Mouse (Mus musculus): ENCODE results near the gene Prkd2.

The Prkd2 gene

DNA sequence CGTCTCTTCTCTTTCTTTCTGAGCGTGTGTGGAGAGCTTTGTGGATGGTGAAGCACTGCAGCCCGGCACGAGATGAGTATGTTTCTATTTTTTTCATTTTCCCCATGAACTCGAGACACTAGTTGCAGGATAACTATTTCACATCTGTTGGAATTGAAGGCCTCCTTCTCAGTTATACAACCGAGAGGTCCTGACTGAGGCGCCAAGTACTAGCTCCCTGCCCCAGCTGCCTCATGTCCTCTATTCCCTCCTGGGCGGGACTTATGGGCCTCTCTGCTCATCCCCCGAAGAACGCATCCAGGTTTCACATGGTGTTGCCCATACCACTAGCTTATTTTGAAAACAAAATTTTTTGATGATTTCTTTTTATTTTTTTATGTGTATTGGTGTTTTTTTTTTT lies 52.8 kb downstream of the Prkd2 start:
- no peak for DNase-seq (ENCODE audit: low spot score)

DNA sequence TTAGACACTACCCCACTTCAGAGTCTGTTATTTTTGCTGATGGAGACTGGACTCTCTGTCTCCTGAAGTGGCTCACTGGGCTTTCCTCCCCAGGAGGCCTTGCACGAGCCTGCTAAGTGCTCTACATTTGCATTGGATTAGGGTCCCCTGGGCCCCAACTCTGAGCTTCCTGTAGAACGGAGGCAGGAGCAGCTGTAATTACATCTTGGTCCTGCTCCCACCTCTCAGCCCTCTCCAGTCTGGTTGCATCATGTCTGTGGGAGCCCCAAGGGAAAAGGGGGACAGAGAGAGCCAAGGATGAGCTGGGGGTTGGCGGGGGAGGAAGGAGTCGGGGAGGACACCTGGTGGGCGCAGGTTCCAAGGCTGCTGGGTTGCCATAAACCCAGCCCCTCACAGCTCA lies 57.8 kb downstream of the Prkd2 start:
- DNase-seq (ENCODE audit: low spot score), result no peak

DNA sequence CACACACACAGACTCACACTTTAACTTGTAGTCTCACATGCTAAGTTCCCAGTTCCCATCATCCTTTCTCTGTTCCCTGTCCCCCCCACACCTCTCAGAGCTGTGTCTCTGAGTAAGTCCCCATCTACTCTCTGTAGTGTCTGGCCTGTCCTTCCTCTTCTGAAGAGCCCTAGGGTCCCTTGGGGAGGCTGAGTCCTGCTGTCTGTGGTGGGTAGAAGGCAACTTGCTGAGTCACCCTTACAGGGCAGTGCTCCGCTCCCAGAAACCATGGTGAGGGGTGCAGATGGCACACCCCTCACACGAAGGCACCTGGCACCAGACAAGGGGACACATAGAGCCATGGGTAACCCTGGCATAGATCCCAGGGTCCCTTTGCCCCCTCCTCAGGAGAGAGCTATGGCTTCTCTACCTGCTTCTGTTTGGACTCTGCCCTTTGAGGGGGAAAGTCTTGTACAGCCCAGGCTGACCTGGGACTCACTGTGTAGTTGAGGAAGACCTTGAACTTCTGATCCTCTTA lies 60.8 kb downstream of the Prkd2 start:
- no peak for DNase-seq (ENCODE audit: low spot score)

DNA sequence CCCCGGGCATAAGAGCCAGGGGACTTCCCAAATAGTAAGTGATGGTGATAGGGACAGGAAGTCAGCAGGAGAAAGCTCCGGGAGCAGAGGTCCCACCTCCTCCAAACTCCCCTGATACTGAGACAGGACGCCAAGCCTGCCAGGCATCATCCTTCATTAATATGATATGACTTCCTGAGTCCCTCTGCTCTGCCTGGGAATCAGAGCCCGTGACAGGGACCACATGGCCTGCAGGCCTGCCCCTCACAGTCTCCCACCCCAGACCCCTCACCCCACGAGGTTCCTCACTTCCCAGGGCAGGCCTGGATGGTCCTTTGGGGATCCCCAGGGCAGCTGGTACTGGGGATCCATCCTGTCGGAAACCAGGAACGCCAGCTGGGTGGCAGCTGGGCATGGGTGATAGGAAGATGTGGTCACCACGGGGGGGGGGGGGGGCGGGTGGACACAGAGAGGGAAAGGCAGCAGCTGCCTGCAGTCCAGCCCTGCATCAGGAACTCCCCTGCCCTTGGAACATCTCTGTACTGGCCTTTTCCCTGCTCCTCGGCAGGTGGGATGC lies 61.5 kb downstream of the Prkd2 start:
- no peak for DNase-seq (ENCODE audit: low spot score)

DNA sequence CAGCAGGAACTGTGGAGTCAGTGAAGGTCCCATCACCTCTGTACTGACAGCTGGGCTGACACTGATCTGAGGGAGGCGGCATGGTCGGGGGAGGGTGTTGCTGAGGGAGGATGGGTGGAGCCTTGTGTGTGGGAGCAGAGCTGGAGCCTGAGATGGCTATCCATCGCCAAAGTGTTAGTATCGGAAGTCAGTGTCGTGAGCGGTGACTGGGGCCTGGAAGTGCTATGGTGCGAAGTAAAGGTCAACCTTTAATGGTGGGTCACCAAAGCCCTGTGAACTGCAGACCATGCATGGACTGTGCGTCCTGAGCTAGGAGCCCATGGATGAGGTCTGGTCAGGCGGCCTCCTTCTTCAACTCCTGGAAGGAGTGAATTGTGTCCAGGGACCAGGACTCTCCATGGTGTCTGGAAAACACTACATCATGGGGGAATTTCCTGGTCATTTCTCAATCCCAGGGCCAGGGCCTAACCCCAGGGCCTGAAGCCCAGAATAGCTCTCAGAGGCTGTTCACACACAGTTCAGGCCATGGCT lies 62.9 kb downstream of the Prkd2 start:
- DNase-seq (ENCODE audit: low spot score), result no peak

DNA sequence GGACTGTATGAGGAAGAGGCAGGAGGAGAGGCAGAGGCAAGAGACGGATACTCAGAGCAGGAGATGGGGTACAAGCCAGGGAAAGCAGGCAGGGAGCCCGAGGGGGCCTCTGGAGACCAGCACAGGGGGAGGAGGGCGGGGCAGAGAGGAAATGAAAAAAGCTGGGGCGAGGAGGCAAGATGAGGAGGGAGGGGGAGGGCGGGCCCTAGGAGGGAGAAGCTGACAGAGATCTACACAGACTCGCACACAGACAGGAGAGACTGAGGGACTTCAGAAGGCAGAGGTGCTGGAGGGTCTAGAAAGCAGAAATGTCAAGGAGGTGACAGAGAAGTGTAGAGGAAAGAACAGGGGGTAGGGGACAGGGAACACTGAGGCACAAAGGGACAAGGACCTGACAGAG lies 63.6 kb downstream of the Prkd2 start, which contains the start of gene Ptgir:
Ptgir (plus strand) TSS at position 210 of the 400 bp plus-strand sequence.
- DNase-seq (ENCODE audit: low spot score), result no peak

DNA sequence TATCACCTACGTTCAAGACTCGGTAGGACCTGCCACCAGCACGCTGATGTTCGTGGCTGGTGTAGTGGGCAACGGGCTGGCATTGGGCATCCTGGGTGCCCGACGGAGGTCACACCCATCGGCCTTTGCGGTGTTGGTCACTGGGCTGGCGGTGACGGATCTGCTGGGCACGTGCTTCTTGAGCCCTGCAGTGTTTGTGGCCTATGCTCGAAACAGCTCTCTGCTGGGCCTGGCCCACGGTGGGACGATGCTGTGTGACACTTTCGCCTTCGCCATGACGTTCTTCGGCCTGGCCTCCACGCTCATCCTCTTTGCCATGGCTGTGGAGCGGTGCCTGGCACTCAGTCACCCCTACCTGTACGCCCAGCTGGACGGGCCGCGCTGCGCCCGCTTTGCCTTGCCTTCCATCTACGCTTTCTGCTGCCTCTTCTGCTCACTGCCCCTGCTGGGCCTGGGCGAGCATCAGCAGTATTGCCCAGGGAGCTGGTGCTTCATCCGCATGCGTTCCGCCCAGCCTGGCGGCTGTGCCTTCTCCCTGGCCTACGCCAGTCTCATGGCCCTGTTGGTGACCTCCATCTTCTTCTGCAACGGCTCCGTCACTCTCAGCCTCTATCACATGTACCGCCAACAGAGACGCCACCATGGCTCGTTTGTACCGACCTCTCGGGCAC lies 64.3 kb downstream of the Prkd2 start:
- no peak for DNase-seq (ENCODE audit: low spot score)

DNA sequence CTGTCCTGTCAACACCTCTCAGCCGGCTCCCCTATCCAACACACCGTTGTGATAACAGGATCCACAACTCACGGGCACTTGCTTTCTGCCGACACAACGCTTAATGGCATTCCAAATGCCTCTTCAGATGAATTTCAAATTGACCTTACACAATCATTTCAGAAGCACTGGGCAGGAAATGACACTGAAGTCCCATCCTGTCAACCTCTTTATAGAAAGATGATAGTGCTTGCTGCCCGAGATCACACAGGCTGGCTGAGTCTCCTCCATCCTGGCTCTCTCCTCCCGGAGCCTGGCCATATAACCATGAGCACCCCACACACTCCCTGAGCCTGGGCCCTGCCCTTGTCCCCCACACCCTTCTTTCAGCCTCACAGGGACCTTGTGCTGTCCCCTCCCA lies 65.1 kb downstream of the Prkd2 start:
- no peak for DNase-seq (ENCODE audit: low spot score)

DNA sequence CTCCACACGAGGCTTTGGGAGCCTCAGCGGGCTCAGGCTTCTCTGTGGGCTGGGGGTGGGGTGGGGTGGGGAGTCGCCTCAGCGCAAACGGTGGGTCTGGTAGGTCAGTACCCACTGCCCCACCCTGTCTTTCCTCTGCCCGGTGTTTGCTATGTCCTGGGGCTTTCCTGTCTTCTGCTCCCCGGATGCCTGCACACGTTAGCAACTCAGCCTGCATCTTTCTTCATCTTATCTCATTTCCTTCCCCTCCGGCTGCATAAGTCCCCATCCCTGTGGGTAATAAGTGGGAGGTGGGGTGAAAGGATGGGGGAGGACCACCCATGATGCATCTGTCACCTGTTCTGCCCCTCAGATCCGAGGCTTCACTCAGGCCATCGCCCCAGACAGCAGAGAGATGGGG lies 65.7 kb downstream of the Prkd2 start:
- DNase-seq (ENCODE audit: low spot score), result no peak

DNA sequence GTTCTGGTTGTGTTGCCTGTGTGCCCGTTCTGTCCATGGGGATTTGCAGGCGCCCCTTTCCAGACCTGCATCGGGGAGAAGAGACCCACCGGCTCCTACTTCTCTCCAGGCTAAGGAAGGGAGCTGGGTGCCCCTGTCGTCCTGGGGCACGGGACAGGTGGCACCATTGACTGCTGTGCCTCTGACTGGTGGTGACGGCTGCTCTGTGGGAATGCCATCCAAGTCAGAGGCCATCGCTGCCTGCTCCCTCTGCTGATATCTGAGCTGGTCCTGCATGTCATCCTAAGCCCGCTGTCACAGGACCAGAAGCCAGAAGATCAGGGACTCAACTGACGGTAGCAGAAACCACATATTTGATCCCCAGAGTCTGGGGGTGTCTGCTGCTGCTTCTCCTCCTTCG lies 66.2 kb downstream of the Prkd2 start:
- DNase-seq (ENCODE audit: low spot score), result no peak

DNA sequence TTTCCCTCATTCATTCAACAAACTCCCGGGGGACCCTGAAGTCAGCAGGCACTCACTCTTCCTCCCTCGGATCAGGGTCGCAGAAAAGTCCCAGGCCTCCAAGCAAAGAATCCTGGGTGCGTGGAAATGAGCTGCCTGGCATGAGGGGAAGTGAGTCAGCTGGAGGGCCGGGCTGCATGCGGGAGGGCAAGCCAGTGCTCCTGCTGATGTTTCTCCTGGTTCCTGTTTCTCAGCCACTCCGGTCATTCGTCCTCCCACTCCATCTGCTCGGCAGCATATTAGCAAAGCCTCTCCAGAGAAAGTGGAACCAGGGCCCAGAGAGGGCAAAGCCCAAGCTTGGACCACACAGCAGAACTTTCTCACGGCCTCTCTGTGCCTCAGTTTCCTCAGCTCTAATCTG lies 67.2 kb downstream of the Prkd2 start:
- no peak for DNase-seq (ENCODE audit: low spot score)

DNA sequence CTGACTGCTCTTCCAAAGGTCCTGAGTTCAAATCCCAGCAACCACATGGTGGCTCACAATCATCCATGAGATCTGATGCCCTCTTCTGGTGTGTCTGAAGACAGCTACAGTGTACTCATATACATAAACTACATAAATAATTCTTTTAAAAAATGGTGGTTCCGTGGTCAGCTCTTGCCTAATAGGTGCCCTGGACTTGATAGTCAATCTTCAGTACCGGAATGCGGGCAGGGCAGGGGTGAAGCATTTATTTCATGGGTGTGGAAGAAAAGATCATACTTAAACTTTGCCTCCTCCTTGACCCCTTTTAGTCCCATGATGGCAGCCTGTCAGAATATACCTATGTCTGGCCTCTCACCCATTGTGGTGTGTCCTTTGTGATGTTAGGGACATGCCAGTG lies 69.2 kb downstream of the Prkd2 start:
- DNase-seq (ENCODE audit: low spot score), result no peak

DNA sequence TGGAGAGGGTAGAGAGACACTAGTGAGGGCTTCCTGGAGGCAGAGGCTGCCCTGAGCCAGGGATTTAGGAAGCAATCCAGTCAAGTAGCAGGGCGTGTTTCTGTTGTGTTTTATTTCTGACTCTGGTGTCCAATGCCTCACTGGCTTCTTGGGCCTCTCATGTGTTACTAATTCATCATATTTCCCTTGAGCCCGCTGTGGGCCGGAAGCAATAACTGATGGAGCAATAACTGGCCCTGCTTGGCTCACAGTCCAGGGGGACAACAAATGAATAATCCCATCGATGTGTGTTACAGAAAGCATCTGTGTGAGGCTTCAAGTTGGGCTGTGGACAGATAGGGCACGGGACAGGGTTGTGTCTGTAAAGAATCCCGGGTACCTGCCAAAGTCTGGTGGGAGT lies 69.7 kb downstream of the Prkd2 start:
- no peak for DNase-seq (ENCODE audit: low spot score)

DNA sequence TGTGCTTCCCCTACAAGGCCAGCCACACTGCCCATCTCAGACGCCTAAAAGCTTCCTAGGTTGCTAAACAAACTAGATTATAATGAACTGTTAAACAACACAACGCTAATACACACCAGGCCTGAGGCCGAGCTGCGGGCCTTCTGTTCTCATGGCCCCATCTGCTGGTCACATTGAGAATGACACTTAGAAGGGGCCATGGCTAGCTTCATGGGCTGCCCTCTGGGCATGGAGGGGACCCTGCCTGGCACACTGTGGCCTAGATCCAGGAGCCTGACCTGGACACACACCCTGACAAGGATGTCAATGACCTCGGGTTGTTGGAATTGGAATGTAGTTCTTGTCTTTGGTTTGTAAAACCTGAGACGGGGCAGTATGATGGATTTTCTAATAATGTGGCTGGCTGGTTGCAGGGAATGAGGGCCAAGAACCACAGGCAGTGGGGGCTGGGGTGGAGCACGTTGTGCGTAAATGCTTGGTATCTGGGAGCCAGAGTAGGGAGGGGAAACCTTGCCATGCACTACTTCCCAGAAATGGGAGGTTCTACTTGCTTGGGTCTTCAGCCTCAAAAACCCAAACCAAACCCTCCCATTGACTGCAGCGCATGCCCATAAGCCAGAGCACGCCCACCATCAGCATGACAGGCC lies 71.2 kb downstream of the Prkd2 start:
- peak; percentile 77 for DNase-seq (ENCODE audit: low spot score)

DNA sequence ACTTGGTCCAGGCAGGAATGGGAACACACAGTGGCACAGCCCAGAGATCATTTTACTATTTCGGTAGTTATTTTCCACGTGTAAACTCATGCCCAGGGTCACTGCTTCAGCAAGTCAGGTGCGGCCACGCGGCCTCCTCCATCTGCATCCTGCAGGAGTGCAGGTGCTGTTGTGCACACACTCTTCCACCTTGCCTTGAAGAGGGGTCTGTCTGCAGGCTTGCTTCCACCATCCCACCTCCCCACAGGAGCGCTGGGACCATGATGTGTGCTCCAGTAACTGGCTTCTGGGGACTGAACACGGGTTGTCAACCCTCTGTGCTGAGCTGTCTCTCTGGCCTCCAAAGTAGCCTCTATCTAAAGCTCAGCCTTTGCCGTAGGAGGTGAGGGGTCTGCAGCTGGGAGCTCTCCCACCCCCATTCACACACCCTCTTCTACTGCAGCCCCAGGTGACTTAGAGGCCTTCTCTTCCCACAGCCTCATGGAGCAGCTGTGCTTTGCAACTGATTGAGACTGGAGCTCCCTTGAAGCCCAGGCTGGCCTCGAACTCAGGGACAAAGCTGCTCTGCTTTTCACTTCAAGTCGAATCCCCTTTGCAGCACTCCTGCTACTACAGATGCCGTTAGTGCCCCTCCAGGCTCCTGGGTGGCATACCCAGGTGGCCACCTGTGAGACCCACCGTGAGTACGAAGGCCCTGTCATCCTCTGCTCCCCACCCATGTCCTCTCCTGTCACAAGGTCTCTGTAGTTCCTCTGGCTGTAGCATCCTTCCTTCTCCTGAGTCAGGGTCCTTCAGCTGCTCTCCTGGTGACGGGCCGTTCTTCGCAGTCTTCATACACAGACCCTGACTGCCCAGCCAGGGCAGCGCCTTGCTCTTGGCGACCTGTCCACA lies 72.0 kb downstream of the Prkd2 start:
- no peak for DNase-seq (ENCODE audit: low spot score)

DNA sequence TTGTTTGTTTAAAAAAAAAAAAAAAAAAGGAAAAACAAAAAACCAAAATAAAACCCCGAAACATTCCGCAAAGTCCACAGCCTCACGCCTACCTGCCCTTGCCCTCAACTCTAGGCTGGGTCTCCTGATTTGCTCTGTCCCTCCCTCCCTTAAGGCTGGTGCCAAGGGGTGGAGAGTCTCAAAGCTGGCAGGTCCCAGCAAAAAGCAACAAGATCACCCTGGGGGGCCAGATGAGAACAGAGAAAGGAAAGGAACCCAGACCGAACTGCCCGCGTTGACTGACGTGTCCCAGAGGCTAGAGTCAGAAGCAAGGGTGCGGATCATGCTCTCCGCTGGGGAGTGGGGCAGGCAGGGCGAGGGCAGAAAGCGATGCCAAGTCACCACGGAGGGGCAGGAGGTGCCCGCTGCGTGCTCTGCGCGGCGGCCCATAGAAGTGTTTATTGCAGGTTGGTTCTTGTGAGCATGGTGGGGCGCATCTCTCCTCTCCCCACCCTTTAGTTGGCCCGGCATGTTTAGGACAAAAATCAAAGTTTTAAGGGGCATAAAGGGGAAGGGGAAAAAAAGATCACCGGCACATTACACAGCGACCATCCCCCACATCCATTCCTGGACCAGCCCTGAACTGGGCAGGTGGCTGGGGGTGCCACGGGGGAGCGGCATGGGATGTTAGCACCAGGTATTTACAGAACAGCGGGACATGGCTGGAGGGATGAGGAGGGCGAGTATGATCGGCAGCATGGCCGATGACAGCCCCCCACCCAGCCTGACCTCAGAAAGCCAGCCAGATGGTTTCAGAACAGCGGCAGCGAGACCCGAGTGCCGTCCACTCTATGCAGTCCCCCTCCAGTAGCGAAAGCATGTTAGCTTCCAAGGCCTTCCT lies 73.0 kb downstream of the Prkd2 start:
- no peak for DNase-seq (ENCODE audit: low spot score)

DNA sequence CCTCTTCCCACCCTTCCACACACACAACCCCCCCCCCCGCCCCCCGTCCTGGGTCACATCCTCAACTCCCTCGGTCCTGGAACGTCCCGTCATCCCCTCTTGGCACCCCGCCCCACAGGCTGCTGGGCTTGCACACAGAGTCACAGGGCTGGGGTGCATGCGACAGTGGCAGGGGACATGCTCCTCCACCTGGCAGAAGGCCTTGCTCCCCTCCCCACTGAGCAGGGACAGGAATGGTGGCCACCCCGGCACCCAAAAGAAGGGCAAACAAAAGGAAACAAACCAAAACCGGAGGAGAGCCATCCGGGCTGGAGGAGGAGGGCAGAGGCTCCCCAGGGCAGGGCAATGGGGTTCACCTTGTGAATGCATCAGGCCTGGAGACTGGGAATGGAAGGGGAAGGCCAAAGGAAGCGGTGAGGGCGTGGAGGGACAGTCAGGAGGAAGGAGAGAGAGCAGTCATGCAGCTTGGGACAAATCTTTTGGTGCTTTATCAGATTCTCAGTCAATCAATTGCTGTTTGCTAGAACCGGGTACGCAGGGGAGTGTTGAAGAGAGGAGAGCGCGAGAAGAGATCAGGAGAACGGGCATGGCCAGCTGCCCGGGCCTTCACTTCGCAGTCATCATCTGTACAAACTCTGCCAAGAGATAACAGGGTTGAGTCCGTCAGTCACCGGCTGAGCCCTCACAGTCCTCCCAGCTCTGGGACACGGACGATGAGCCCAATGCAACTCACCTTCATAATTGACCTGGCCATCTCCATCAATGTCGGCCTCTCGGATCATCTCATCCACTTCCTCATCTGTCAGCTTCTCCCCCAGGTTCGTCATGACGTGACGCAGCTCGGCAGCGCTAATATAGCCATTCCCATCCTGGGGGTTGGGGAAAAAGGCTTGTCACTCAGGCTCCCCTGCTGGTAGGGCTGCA lies 73.9 kb downstream of the Prkd2 start:
- DNase-seq (ENCODE audit: low spot score), result no peak

DNA sequence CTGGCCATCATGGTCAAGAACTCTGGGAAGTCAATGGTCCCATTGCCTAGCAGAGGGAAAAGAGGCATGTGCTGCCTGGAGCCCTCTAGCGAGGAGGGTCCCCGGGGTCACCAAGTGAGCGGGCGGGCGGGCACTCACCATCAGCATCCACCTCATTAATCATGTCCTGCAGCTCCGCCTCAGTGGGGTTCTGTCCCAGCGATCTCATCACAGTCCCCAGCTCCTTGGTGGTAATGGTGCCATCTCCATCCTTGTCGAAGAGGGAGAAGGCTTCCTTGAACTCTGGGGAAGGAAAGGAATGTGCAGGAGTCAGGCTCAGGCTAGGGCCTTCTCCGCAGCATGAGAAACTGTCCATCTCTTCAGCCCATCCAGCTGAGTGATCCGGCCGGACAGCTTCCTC lies 74.7 kb downstream of the Prkd2 start:
- DNase-seq (ENCODE audit: low spot score), result no peak

DNA sequence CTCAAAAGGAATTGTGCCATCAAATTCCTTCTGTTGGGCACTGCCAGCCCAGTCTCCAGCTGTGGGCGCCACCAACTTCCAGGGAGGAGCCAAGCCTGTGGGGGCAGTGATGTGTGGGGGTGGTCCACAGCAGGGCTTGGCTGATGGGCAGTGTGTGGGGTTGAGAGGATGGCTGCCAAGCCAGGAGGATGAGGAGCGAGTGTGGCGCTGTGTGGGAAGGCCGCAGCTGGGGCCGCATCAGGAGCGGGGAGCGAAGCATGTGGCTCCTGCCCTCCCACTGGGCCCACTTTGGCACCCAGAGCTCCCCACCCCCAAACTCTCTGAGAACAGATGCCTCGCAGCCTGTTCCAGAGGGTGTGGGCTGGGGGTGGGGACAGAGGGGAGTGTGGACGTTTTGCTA lies 75.3 kb downstream of the Prkd2 start:
- no peak for DNase-seq (ENCODE audit: low spot score)

DNA sequence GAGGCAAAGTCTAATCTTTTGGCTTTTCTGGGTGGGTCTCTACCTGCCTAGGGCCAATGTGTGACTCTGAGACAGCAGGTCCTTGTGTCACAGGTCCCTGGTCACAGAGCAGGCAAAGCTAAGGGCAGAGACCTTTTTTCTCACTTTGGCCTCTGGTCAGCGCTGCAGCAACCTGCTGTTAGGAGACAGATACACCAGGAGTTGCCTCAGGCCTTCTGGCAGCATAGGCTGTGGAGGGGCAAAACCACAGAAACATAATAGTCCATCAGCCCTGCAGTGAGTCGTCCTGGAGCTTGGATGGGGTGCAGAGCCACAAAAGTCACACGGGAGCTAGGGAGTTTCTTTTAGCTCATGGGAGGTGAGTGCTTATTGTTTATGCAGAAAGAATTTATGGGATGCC lies 76.0 kb downstream of the Prkd2 start:
- no peak for DNase-seq (ENCODE audit: low spot score)

Data from ovary, postnatal 14 days (tissue).